Mouse (Mus musculus) hindbrain, embryonic 16.5 days (tissue): ENCODE results near the gene 1500011B03Rik. TPM values are rescaled to one million over a fixed set of nuclear protein-coding genes. Genes with fewer than 3 reads are reported as not detected.

Experiments used
- ATAC-seq: fragments of 200-750 bp; cut with Nextera tagmentation; 2 replicates; pipeline ENCODE4 v1.8.0; 2017; ENCODE audit warnings: moderate TSS enrichment, moderate library complexity
- H3K27ac ChIP-seq: fragments of 300-500 bp; sonication (generic); 2 replicates; pipeline ENCODE4 v1.5.1; 2014; ENCODE audit warnings: low read depth, mild to moderate bottlenecking, control low read depth, low read length, moderate library complexity
- H3K27me3 ChIP-seq: fragments of 300-500 bp; sonication (generic); replicated peaks from 2 replicates; pipeline ENCODE4 v1.6.1; 2014; ENCODE audit warnings: low read length; ENCODE audit not compliant: control insufficient read depth, insufficient read depth
- H3K36me3 ChIP-seq: fragments of 300-500 bp; sonication (generic); 2 replicates; pipeline ENCODE4 v1.6.1; 2014; ENCODE audit warnings: mild to moderate bottlenecking, low read length, moderate library complexity, mixed read lengths; ENCODE audit not compliant: control insufficient read depth, insufficient read depth
- H3K4me1 ChIP-seq: fragments of 300-500 bp; sonication (generic); 2 replicates; pipeline ENCODE4 v1.6.1; 2014; ENCODE audit warnings: low read depth, low read length; ENCODE audit not compliant: control insufficient read depth, insufficient read depth
- H3K4me2 ChIP-seq: fragments of 300-500 bp; sonication (generic); 2 replicates; pipeline ENCODE4 v1.6.1; 2014; ENCODE audit warnings: mild to moderate bottlenecking, low read length, control low read depth, moderate library complexity
- H3K4me3 ChIP-seq: fragments of 300-500 bp; sonication (generic); 2 replicates; pipeline ENCODE4 v1.5.1; 2014; ENCODE audit warnings: mild to moderate bottlenecking, low read length, control low read depth, moderate library complexity
- H3K9ac ChIP-seq: fragments of 300-500 bp; sonication (generic); 2 replicates; pipeline ENCODE4 v1.6.1; 2014; ENCODE audit warnings: low read depth, mild to moderate bottlenecking, control low read depth, low read length, moderate library complexity
- H3K9me3 ChIP-seq: fragments of 300-500 bp; sonication (generic); 2 replicates; pipeline ENCODE4 v1.6.1; 2014; ENCODE audit warnings: mild to moderate bottlenecking, low read length, moderate library complexity; ENCODE audit not compliant: control insufficient read depth
- WGBS: fragments of 180-500 bp; shearing (Covaris S2); extraction: QIAGEN DNeasy Blood & Tissue Kit; methylation state at CpG from one replicate; pipeline ENCODE4 v1.1.7; 2014; 5-methylcytosine and 5-hydroxymethylcytosine counted together
- polyA plus RNA-seq: library from polyadenylated mRNA; unstranded; fragments of >200 nt; fragmentation: Nextera tagmentation; extraction: Ambion mirVana; gene quantifications from 2 replicates; pipeline ENCODE4 v1.2.1, GENCODE M21; 2015

The 1500011B03Rik gene
- polyA plus RNA-seq, 1 experiment from 2014 or later: 306 TPM

GRCm38 (mm10) chr5:114805436-114806350 is 17.6 kb downstream of the 1500011B03Rik start:
- H3K9ac ChIP-seq: no peak overlapping the region
- no peak for ATAC-seq
- peaks cover 49% of the 10 kb centered on the region for H3K36me3 ChIP-seq
- peak overlapping the region; percentile 62; the same call in 1 of the 2 replicates for H3K27ac ChIP-seq
- no peak overlapping the region; the same call in 1 of the 2 replicates for H3K4me2 ChIP-seq
- no peaks in the 10 kb centered on the region for H3K9me3 ChIP-seq
- H3K4me1 ChIP-seq: peaks cover 5% of the 10 kb centered on the region; the same call in 1 of the 2 replicates
- H3K4me3 ChIP-seq: no peak overlapping the region
- WGBS: 67% methylated on average over 15 of the region's 15 CpGs
- H3K27me3 ChIP-seq: no peaks in the 10 kb centered on the region

GRCm38 (mm10) chr5:114804958-114805357 is 18.3 kb downstream of the 1500011B03Rik start:
- peaks cover 55% of the 10 kb centered on the region for H3K36me3 ChIP-seq

GRCm38 (mm10) chr5:114804335-114804734 is 18.9 kb downstream of the 1500011B03Rik start:
- no peak overlapping the region for H3K27ac ChIP-seq
- ATAC-seq: no peak
- H3K4me2 ChIP-seq: no peak overlapping the region
- WGBS: 74% methylated on average over 13 of the region's 13 CpGs
- H3K9me3 ChIP-seq: no peaks in the 10 kb centered on the region
- peaks cover 1% of the 10 kb centered on the region; the same call in 1 of the 2 replicates for H3K4me1 ChIP-seq
- H3K4me3 ChIP-seq: no peak overlapping the region
- H3K27me3 ChIP-seq: no peaks in the 10 kb centered on the region
- H3K36me3 ChIP-seq: peaks cover 62% of the 10 kb centered on the region
- no peak overlapping the region for H3K9ac ChIP-seq

More at GRCm38 (mm10) chr5:114804958-114805357, 18.3 kb downstream of the 1500011B03Rik start:
- Histone ChIP-seq H3K9me3 (no peaks in the 10 kb centered on the region), H3K27ac (no peak overlapping the region), H3K4me3 (no peak overlapping the region), H3K4me2 (no peak overlapping the region), H3K4me1 (peaks cover 5% of the 10 kb centered on the region; the same call in 1 of the 2 replicates), H3K27me3 (no peaks in the 10 kb centered on the region), H3K9ac (no peak overlapping the region)
- no peak for ATAC-seq
- WGBS: 21% methylated on average over 3 of the region's 3 CpGs

GRCm38 (mm10) chr5:114803231-114803630 is 20.0 kb downstream of the 1500011B03Rik start:
- no peak overlapping the region for H3K9ac ChIP-seq
- peaks cover 65% of the 10 kb centered on the region for H3K36me3 ChIP-seq
- WGBS: 92% methylated on average over 13 of the region's 13 CpGs

GRCm38 (mm10) chr5:114801841-114802240 is 21.4 kb downstream of the 1500011B03Rik start:
- Histone ChIP-seq H3K9me3 (no peaks in the 10 kb centered on the region), H3K9ac (no peak overlapping the region), H3K36me3 (peaks cover 64% of the 10 kb centered on the region), H3K4me1 (no peaks in the 10 kb centered on the region), H3K27ac (no peak overlapping the region), H3K4me3 (no peak overlapping the region), H3K4me2 (no peak overlapping the region), H3K27me3 (no peaks in the 10 kb centered on the region)
- ATAC-seq: no peak
- 78% methylated on average over 6 of the region's 6 CpGs for WGBS

More at GRCm38 (mm10) chr5:114803231-114803630, 20.0 kb downstream of the 1500011B03Rik start:
- H3K4me2 ChIP-seq: no peak overlapping the region
- no peaks in the 10 kb centered on the region for H3K9me3 ChIP-seq
- no peaks in the 10 kb centered on the region for H3K27me3 ChIP-seq
- no peak overlapping the region for H3K4me3 ChIP-seq
- no peak overlapping the region for H3K27ac ChIP-seq
- ATAC-seq: no peak
- no peaks in the 10 kb centered on the region; the same call in 1 of the 2 replicates for H3K4me1 ChIP-seq

- no peaks in the 10 kb centered on the region for H3K9me3 ChIP-seq
- H3K9ac ChIP-seq: no peak overlapping the region
- no peak for ATAC-seq
- H3K36me3 ChIP-seq: peaks cover 57% of the 10 kb centered on the region
- no peak overlapping the region for H3K4me2 ChIP-seq
- 20% methylated on average over 8 of the region's 8 CpGs for WGBS
- H3K4me1 ChIP-seq: peaks cover 6% of the 10 kb centered on the region
- H3K27me3 ChIP-seq: no peaks in the 10 kb centered on the region
- H3K4me3 ChIP-seq: no peak overlapping the region
- no peak overlapping the region for H3K27ac ChIP-seq
These were observed 22.2 kb downstream of the 1500011B03Rik start for GRCm38 (mm10) chr5:114801049-114801448.

- no peak overlapping the region for H3K9ac ChIP-seq
- no peak overlapping the region for H3K4me3 ChIP-seq
- no peaks in the 10 kb centered on the region for H3K27me3 ChIP-seq
- peaks cover 9% of the 10 kb centered on the region for H3K4me1 ChIP-seq
- 92% methylated on average over 11 of the region's 11 CpGs for WGBS
- H3K9me3 ChIP-seq: no peaks in the 10 kb centered on the region
- H3K27ac ChIP-seq: no peak overlapping the region
- no peak for ATAC-seq
- H3K36me3 ChIP-seq: peaks cover 50% of the 10 kb centered on the region
- H3K4me2 ChIP-seq: no peak overlapping the region
These were observed 23.4 kb downstream of the 1500011B03Rik start for GRCm38 (mm10) chr5:114799848-114800247.

- Histone ChIP-seq H3K27me3 (no peaks in the 10 kb centered on the region), H3K4me2 (no peak overlapping the region; the same call in 1 of the 2 replicates), H3K27ac (no peak overlapping the region), H3K36me3 (peaks cover 44% of the 10 kb centered on the region), H3K9ac (no peak overlapping the region), H3K4me1 (peaks cover 12% of the 10 kb centered on the region), H3K4me3 (no peak overlapping the region), H3K9me3 (no peaks in the 10 kb centered on the region)
- ATAC-seq: no peak
- WGBS: 82% methylated on average over 8 of the region's 8 CpGs
These were observed 26.0 kb downstream of the 1500011B03Rik start for GRCm38 (mm10) chr5:114797253-114797652.

- peak overlapping the region; percentile 64 for H3K27ac ChIP-seq
- ATAC-seq: peak; percentile 72
- peaks cover 12% of the 10 kb centered on the region for H3K4me1 ChIP-seq
- 6% methylated on average over 40 of the region's 40 CpGs for WGBS
- no peaks in the 10 kb centered on the region for H3K9me3 ChIP-seq
- H3K9ac ChIP-seq: peak overlapping the region; percentile 46
- H3K4me3 ChIP-seq: peak overlapping the region; percentile 21
- peaks cover 47% of the 10 kb centered on the region for H3K36me3 ChIP-seq
- H3K4me2 ChIP-seq: peak overlapping the region; percentile 56
- no peaks in the 10 kb centered on the region for H3K27me3 ChIP-seq
These were observed 26.8 kb downstream of the 1500011B03Rik start for GRCm38 (mm10) chr5:114796299-114797012.
